Mouse (Mus musculus): ENCODE measurements at regions not wholly inside any gene's neighbourhood (a gene's known extent, or its start where the extent isn't known, plus 50 kb on each side); places are given as distances from the start of the nearest gene placed in this dataset.

GRCm38 (mm10) chr12:106952621-106953020 is 535.8 kb upstream of the 3110018I06Rik start:
- no peak for TF ChIP-seq CTCF (IDR thresholded peaks at IDR 0.05; ENCODE audit: control insufficient read depth, insufficient read depth, insufficient read length)
- no peak for TF ChIP-seq USF1 (IDR thresholded peaks at IDR 0.05; ENCODE audit: low read depth)
